ENCODE assay signal across 8 mouse cellular contexts in genomic region chr12:72917159-72917993, GRCm38 (mm10). TPM values are rescaled to one million over a fixed set of nuclear protein-coding genes. Genes with fewer than 3 reads are reported as not detected.
DNase-seq lines count a peak whose midpoint lies in the region; ATAC-seq lines count a peak whose summit lies in the region.

No protein-coding gene starts in this region.

- 0 out of 2 replicates have a peak overlapping the region, but pooled peaks have one; percentile 16 for H3K9ac ChIP-seq in midbrain, embryonic 12.5 days (replicated peaks)

- H3K9me3 ChIP-seq in hindbrain, embryonic 10.5 days = 0 out of 2 replicates have a peak, but pooled peaks cover 8% of the 10 kb centered on the region
- no peaks in the 10 kb centered on the region for H3K9me3 ChIP-seq in midbrain, embryonic 12.5 days

- H3K27ac ChIP-seq in hindbrain, embryonic 10.5 days = peak overlapping the region; percentile 82
- H3K27ac ChIP-seq in midbrain, embryonic 12.5 days (replicated peaks) = no peak overlapping the region

- H3K4me1 ChIP-seq in hindbrain, embryonic 10.5 days (replicated peaks) = peaks cover 9% of the 10 kb centered on the region
- 0 out of 2 replicates have a peak, but pooled peaks cover 3% of the 10 kb centered on the region for H3K4me1 ChIP-seq in midbrain, embryonic 12.5 days

- ATAC-seq in midbrain, embryonic 12.5 days (ENCODE audit: low FRiP score, low read depth) = no peak

- H3K36me3 ChIP-seq in hindbrain, embryonic 10.5 days = no peaks in the 10 kb centered on the region
- no peaks in the 10 kb centered on the region for H3K36me3 ChIP-seq in midbrain, embryonic 12.5 days

- H3K27me3 ChIP-seq in hindbrain, embryonic 10.5 days (ENCODE audit: insufficient read depth, poor library complexity, severe bottlenecking) = peaks cover 25% of the 10 kb centered on the region
- H3K27me3 ChIP-seq in midbrain, embryonic 12.5 days = peaks cover 23% of the 10 kb centered on the region

- 15% methylated on average over 48 of the region's 48 CpGs for WGBS in hindbrain, embryonic 10.5 days
- 19% methylated on average over 48 of the region's 48 CpGs for WGBS in midbrain, embryonic 12.5 days

- peak; percentile 28 for DNase-seq in kidney, postnatal 10 days
- no peak for DNase-seq in kidney, adult 8-10 months
- peak; percentile 64 for DNase-seq in embryo, embryonic 9.5 days (ENCODE audit: extremely low spot score)
- DNase-seq in hindbrain, embryonic 10.5 days (ENCODE audit: low spot score) = peak; percentile 69
- no peak for DNase-seq in frontal cortex, postnatal 25 days (ENCODE audit: low spot score in 2 of 2)
- no peak for DNase-seq in layer of hippocampus, adult 9-10 months (ENCODE audit: low spot score)
- no peak for DNase-seq in adrenal gland, postnatal 25 days

- peak overlapping the region; percentile 56 for H3K4me3 ChIP-seq in hindbrain, embryonic 10.5 days
- H3K4me3 ChIP-seq in midbrain, embryonic 12.5 days = peak overlapping the region; percentile 38

- H3K4me2 ChIP-seq in midbrain, embryonic 12.5 days (replicated peaks) = peak overlapping the region; percentile 55

RNA-seq across cellular contexts. Expression of gene Six6, which starts 22.3 kb away (rescaled TPM):
- 0.14 and 0.77 TPM in 2 replicates for polyA plus RNA-seq in hindbrain, embryonic 10.5 days (2016; fragmentation: Nextera tagmentation; extraction: Ambion mirVana)
- polyA plus RNA-seq in midbrain, embryonic 12.5 days (2016; fragmentation: Nextera tagmentation; extraction: Ambion mirVana) = 0.13 TPM in 1 of 2 replicates, not detected in the other
- total RNA-seq in adrenal gland, postnatal 25 days (2021) = not detected in 2 replicates

RNA-seq across cellular contexts. Expression of gene 4930447C04Rik, which starts 23.2 kb away (rescaled TPM):
- polyA plus RNA-seq in hindbrain, embryonic 10.5 days (2016; fragmentation: Nextera tagmentation; extraction: Ambion mirVana) = 2.0 and 2.3 TPM in 2 replicates
- 1.4 and 3.2 TPM in 2 replicates for polyA plus RNA-seq in midbrain, embryonic 12.5 days (2016; fragmentation: Nextera tagmentation; extraction: Ambion mirVana)
- 0.61 TPM in 1 of 2 replicates, not detected in the other for total RNA-seq in adrenal gland, postnatal 25 days (2021)

Comparison
In these comparisons a context has a peak if more than half of its experiments do, and no peak if none do; other contexts are left out.
1. DNase-seq: peak in kidney, postnatal 10 days (single experiment), embryo, embryonic 9.5 days (single experiment) and hindbrain, embryonic 10.5 days (single experiment); none in kidney, adult 8-10 months (0 of 2), frontal cortex, postnatal 25 days (0 of 2), layer of hippocampus, adult 9-10 months (single experiment) and adrenal gland, postnatal 25 days (single experiment).